Comparison of ENCODE assay signal across 8 mouse cellular contexts in genomic region chrX:103533306-103533705, GRCm38 (mm10).
A peak's percentile ranks its signal among the peaks of the same experiment; 100 is the strongest.
DNase-seq lines count a peak whose midpoint lies in the region; ATAC-seq lines count a peak whose summit lies in the region.

No protein-coding gene starts in this region.

- no peak overlapping the region for H3K4me3 ChIP-seq in forebrain, embryonic 11.5 days (ENCODE audit: low read depth, low read length)

- H3K4me1 ChIP-seq in forebrain, embryonic 11.5 days (replicated peaks; ENCODE audit: control insufficient read depth, insufficient read depth, low read length), result 0 out of 2 replicates have a peak, but pooled peaks cover 2% of the 10 kb centered on the region

- DNase-seq in left cerebral cortex, postnatal 14 days (ENCODE audit: low spot score in 2 of 2), result peak; percentile 26 to 59
- no peak for DNase-seq in left cerebral cortex, adult 9 months (ENCODE audit: low spot score in 2 of 2)
- DNase-seq in forebrain, embryonic 11.5 days (ENCODE audit: low spot score), result peak; percentile 77
- peak; percentile 17 for DNase-seq in kidney, postnatal 10 days
- peak; percentile 56 for DNase-seq in neural tube, embryonic 10.5 days (ENCODE audit: extremely low spot score, low spot score)
- DNase-seq in ovary, postnatal 36 days (ENCODE audit: low spot score), result no peak
- DNase-seq in adrenal gland, adult 2 months, result no peak

- peak overlapping the region; percentile 97 for H3K27ac ChIP-seq in forebrain, embryonic 11.5 days (ENCODE audit: low read depth, low read length)

- peak; percentile 79 for ATAC-seq in forebrain, embryonic 11.5 days (replicated peaks; ENCODE audit: low FRiP score)
- no peak for ATAC-seq in erythroblast, adult 5-6 weeks (replicated peaks; ENCODE audit: low FRiP score, poor library complexity, severe bottlenecking)

- H3K9me3 ChIP-seq in forebrain, embryonic 11.5 days (ENCODE audit: control insufficient read depth, low read length), result no peaks in the 10 kb centered on the region

- no peaks in the 10 kb centered on the region for H3K36me3 ChIP-seq in forebrain, embryonic 11.5 days (ENCODE audit: control insufficient read depth, insufficient read depth, low read length)

- WGBS in forebrain, embryonic 11.5 days, result 2% methylated on average over 11 of the region's 11 CpGs

- H3K27me3 ChIP-seq in forebrain, embryonic 11.5 days (ENCODE audit: control insufficient read depth, insufficient read depth, low read length), result no peaks in the 10 kb centered on the region

- peak overlapping the region; percentile 28; the same call in 1 of the 2 replicates for H3K9ac ChIP-seq in forebrain, embryonic 11.5 days (ENCODE audit: low read length)

- no peak overlapping the region for H3K4me2 ChIP-seq in forebrain, embryonic 11.5 days (ENCODE audit: low read depth, low read length, severe bottlenecking)

- intact Hi-C loops in left cerebral cortex, postnatal 14 days (cut with DNase I), result no loop called here

Comparison
In these comparisons a context has a peak if more than half of its experiments do, and no peak if none do; other contexts are left out.
1. DNase-seq: peak in left cerebral cortex, postnatal 14 days (2 of 2), forebrain, embryonic 11.5 days (single experiment), kidney, postnatal 10 days (single experiment) and neural tube, embryonic 10.5 days (single experiment); none in left cerebral cortex, adult 9 months (0 of 2), ovary, postnatal 36 days (single experiment) and adrenal gland, adult 2 months (single experiment).